Mouse (Mus musculus) adrenal gland (tissue): Measurements from ENCODE around the gene Mx1.

Experiments used
- intact Hi-C: fragments of 180-260 bp; cut with DNase I; formaldehyde crosslinking; loops from one replicate; pipeline ENCODE4 v1.15.1; 2025

Gene Mx1

DNA sequence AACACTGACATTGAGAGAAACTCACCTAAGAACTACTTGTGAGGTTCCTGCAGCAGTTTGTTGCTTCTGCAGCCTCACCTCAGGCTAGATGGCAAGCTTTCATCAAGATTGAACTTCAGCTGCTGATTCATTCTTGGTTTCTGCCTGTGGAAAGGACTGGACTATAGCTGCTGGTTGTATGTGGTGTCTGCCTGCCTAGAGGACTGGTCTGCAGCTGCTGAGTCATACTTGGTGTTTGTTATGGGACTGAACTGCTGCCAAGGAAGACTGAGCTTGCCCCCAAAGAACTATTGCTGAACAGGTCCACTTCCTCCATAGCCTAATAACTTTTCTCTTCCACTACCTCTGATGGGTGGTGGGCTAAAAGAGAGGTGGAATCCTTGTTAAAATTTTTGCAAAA, 15.3 kb downstream of the Mx1 start:
- intact Hi-C loops, result loop anchor here (2.0 kb wide), 1 partner anchor 145 kb away; no protein-coding TSS in a partner anchor

GRCm38 (mm10) chr16:97443670-97444263, 18.9 kb downstream of the Mx1 start:
- intact Hi-C loops, result loop anchor here (5.0 kb wide), 1 partner anchor 74 kb away; no protein-coding TSS in a partner anchor

GRCm38 (mm10) chr16:97441967-97442366, 20.7 kb downstream of the Mx1 start:
- intact Hi-C loops, result loop anchor here (5.0 kb wide), 1 partner anchor 75 kb away; no protein-coding TSS in a partner anchor

GRCm38 (mm10) chr16:97438191-97438590, 24.5 kb downstream of the Mx1 start:
- intact Hi-C loops, result no loop called here

- intact Hi-C loops, result no loop called here
Observed at GRCm38 (mm10) chr16:97437448-97438056, 25.2 kb downstream of the Mx1 start.

- intact Hi-C loops, result no loop called here
Observed at GRCm38 (mm10) chr16:97434206-97434605, 28.5 kb downstream of the Mx1 start.

GRCm38 (mm10) chr16:97431328-97431727, 31.4 kb downstream of the Mx1 start:
- intact Hi-C loops, result no loop called here

GRCm38 (mm10) chr16:97430091-97430490, 32.6 kb downstream of the Mx1 start:
- intact Hi-C loops, result no loop called here

DNA sequence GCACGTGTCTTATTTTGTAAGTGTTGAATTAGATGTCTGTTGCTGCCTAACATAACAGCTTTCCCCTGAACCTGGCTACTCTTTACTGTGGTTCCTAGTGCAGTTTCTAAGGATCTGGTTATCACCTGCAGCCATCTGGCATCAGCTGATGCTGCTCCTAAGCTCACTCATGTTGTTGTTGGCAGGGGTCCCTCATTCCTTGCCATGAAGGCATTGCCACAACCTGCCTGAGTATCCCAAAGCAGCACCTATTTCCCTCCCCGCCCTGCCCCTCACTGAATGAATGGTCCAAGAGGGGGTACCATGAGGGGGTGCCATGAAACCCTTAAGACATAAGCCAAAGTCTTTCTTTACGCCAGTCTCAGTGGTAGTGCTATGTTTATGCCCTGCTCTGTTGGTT, 34.7 kb downstream of the Mx1 start:
- intact Hi-C loops, result no loop called here

- intact Hi-C loops, result no loop called here
Observed at GRCm38 (mm10) chr16:97423627-97424026, 39.1 kb downstream of the Mx1 start.

GRCm38 (mm10) chr16:97421671-97422070, 41.0 kb downstream of the Mx1 start:
- intact Hi-C loops, result no loop called here

GRCm38 (mm10) chr16:97418749-97419453, 43.8 kb downstream of the Mx1 start:
- intact Hi-C loops, result loop anchor here (1.0 kb wide), 1 partner anchor 106 kb away; no protein-coding TSS in a partner anchor

GRCm38 (mm10) chr16:97417896-97418542, 44.7 kb downstream of the Mx1 start:
- intact Hi-C loops, result loop anchor here (1.0 kb wide), 1 partner anchor 105 kb away; no protein-coding TSS in a partner anchor

DNA sequence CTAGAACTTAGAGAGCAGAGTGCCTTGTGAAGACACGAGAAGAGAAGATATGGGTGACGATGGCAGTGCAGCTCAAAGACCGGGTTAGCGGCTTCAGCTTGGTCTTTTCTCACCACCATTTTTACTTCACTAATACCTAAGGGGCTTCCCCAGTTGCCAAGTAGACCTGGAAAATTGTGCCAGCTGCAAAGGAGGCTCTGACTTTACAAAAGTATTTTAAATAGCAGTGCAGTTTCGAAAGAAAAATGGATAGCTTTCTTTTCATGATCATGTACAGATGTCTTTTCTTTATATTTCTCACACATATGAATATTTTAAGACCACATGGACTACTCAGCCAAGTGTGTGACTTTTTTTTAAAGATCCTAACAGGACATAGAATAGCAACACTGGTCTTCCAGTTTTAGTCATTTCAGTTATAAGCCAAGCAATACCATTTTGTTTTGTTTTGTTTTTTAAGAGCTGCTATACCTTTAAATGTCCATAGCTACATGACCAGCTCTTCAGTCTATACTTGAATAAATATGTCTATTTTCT, 57.2 kb downstream of the Mx1 start:
- intact Hi-C loops, result no loop called here

DNA sequence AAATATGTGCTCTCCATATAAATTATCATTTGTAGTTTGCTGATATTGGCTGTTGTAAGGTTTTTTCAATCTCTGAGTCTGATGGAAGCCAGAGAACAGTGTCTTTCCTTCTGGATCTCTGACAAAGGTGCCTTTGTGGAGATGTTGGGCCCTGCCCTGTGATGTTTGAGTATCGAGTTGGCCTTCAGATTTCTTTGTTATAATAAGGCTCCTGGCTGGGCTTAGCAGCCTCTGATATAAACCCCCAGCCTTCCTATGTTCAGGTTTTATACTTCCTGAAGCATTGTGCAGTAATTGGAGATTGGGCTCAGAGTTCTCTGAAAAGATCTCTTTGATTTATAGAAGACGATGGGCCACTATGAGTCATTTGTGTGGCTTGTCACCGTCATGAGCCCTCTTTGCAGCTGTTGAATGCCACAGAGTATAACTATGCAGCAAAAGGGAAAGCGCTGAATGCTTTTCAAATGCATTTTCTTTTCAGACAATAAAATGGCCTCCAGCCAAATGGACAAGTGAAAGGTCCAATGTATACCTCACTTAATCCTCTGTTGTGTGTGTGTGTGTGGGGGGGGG, 60.4 kb downstream of the Mx1 start:
- intact Hi-C loops, result no loop called here

DNA sequence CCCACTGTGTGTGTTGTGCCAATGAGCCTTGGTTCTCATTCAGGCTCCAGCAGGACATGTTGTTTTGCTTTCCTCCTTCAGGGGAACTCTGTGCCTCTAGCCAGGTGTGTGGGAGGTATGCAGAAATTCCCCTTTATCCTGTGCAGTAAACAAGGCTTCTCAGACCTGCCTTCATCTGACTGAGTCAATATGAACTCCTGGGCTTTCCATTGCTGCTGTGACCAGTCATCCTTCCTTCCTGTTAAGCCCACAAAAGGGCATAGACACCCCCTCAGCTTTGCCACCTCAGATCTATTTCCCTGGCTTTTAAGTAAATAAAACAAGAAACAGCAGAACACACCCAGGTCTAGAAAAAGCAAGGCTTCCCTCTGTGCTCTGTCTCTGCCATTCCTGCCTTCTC, 61.0 kb downstream of the Mx1 start:
- intact Hi-C loops, result no loop called here

DNA sequence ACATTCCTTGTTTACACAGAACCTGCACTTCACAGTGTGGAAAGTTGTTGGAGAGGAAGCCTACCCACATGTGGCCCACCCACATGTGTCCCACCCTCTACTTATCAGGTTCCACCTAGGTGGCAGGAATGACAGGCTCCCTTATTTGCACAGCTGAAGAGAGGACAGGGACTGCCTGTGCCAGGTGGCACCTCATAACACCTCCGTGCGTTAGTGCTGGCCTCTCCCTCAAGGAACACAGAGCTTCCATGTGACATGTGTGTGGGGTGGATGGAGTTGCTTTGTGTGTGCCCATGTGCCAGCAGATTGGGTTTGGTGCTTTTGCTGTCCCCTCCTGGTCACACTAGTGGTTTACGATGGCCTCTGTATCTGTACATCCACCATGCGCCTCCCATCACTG, 62.7 kb downstream of the Mx1 start:
- intact Hi-C loops, result no loop called here

DNA sequence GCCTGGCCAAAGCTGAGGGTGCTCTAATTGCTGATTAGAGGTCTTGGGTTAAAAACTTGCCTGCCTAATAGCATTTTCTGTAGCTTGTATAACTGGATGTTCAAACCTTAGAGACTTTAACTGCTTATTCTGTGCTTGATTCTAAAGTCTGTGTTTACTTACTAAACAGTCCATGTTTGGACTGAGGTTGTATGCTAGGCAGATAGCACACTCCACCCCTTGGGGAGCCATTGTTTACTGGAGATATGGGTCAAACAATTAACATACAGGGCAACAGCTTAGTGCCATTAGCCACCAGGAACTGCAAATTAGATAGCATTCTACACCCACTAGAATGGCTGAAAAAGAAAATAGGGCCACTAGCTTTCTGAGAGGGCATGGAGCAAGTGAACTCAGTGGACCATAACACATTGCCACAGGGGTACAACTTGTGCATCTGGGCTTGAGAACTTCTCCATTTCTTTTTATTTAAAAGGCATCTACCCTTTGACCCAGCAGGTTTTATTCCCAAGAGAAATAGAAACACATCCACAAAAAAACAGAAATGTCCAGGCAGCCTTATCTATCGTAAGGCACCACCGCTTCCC, 64.7 kb downstream of the Mx1 start:
- intact Hi-C loops, result no loop called here
